Mouse (Mus musculus) lung, postnatal 25 days (tissue): Measurements from ENCODE around the gene Usp31.

Experiments used
- DNase-seq: peaks from one replicate; pipeline ENCODE4 v3.0.0; 2022; ENCODE audit warnings: low spot score

The Usp31 gene

DNA sequence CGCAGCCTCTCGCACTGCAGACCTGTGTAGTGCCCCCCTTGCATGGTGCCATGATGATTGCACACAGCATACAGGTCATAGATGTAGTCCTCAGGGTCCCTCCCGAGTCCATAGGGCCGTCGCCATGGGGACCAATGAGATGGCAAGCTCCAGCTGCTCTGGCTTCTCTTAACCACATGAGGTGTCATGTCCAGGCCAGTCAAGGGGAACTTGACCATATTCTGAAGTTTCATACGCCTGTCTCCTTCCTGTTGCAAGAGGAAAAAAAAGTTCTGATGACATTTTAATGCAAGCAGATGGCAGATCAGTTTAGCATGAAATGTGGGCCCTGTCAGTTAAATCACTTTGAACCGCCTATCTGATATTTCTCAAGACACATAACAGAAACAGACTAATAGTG lies 48.2 kb downstream of the Usp31 start:
- no peak for DNase-seq

DNA sequence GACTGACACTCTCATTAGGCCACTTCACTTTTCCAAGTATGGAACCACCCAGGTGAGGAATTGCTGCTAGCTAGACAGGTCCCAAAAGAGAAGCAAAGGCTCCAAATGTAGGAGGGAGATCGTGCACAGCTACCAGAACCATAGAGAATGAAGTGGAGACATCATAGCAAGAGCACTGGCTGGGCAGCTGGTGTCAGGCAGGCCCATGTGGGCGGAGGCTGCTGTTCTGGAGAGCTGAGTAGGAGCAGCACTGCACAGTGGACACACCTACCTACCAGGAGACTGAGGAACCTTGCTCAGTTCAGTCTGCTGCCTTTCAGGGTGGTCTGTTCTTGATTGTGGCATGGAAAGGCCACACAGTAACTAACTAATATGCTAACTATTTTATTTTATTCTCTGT lies 52.4 kb downstream of the Usp31 start:
- no peak for DNase-seq

DNA sequence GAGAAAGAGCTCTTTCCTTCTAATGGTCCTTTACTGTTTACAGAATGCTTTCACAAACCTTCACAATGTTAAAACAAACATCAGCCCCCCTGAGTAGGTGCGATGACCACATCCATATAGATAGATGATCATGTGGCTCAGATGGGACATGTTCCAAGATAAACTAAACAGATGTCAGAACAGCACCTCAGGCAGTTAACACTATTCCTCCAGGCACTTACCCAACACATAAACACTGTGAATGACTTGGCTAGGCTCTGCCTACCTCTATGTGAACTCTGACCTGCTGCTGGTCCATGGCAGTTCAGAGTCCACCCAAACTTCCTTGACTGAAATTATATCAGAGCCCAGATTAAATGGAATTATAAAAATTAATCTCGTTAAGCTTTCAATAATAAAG lies 54.4 kb downstream of the Usp31 start:
- no peak for DNase-seq

DNA sequence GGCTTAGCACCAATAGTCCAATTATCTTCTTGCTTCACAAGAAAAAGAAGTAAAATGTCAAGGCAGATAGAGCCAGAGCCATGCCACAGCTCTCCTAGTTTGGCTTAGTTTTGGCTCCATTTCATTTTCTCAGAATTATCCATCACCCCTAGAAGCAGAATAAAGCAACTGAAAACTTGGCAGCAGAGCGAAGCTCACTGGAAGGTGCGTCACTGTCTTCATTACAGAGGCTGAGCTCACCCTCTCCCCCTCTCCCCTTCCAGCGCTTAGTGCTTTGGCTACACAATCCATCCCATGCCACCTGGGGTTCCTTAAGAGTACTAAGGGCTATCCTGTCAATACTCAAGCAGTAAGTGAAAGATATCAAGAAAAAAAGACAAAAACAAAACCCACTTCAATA lies 56.3 kb downstream of the Usp31 start:
- no peak for DNase-seq

DNA sequence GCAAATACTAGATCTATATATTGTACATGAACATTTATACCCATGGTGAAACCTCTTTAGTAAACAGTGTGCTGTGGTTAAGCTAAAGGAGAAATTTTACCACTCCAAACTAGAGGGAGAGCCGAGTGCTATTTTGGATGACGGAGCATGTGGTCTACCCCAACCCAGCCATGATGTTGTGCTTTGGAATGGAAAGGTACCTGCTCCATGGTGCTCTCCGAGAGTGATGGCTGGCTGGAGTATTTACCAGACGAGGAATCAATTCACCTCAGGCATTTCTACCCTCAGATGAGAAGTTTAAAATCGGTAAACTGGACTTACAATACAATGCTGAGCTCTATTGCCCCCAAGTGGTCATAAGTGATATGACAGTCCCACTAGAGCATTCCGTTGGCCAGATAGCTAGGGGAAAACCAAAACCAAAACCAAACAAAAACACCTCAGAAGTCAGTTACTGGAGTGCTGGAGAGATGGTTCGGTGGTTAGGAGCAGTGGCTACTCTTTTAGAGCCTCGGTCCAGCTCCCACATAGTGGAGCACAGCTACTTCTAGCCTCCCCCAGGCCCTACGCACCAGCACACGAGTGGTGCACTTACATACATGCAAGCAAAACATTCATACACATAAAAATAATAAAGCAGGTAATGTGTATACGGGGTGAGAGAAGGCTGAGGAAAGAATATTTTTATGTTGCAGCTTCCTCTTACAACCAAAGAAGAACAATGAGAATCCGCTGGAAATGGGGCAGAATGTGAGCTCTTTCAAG lies 65.9 kb downstream of the Usp31 start:
- DNase-seq = peak; percentile 59

DNA sequence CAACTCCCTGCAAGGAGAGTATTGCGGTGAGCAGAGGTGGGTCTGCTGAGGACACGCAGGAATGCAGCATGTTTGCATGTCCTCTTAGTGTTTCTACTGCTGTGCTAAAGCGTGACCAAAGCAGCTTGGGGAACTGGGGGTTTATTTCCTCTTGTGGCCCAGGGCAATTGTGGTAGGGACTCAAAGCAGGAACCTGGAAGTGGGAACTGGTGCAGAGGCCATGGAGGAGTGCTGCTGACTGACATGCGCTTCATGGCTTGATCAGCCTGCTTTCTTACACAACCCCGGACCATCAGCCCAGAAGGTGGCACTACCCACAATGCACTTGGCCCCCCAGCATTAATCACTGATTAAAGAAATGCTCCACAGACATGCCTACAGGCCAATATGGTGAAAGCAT lies 70.3 kb downstream of the Usp31 start:
- peak; percentile 7 for DNase-seq

DNA sequence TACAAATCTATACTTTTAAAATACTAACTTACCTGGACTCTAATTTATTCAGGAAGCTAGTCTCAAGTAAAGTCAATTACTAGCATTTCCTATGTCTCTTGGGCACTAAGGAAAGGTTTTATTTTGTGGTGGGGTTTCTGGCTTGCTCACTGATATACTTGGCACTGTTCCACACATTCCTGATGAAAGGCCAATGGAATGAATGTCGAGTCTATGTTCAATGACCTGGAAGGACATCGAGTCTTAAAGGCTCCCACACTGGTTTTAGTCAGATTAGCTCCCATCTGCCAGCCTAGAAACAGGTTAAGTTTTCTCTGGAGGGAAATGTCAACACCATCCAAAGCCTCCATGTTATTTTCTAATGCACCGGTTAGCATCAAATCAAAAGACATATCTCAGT lies 72.8 kb downstream of the Usp31 start:
- no peak for DNase-seq

DNA sequence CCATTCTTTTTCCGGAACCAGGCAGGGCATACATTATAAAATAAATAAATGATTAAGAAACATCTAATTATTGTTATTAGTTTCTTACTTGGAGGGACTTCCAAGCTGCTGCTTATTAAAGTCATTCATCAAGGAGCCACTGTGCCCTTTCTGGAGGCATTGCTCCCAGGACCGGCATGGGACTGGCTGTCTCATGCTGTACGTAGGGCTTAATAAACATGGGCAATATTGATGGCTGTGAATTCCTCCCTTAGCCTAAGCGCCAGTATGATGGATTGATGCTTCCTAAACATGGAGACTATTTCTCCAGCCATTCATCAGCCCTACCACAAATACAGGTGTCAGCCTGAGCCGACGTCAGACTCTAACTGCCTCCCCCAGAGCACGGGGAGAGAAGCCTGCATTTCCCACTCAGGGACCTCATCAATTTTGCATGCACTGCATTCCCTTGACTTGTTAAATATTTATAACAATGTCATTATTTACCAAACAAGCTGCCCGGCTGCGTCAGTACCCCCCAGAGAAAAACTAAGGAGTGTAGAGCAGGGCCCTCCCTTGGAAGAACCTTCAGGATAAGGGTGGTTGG lies 84.1 kb downstream of the Usp31 start:
- no peak for DNase-seq

DNA sequence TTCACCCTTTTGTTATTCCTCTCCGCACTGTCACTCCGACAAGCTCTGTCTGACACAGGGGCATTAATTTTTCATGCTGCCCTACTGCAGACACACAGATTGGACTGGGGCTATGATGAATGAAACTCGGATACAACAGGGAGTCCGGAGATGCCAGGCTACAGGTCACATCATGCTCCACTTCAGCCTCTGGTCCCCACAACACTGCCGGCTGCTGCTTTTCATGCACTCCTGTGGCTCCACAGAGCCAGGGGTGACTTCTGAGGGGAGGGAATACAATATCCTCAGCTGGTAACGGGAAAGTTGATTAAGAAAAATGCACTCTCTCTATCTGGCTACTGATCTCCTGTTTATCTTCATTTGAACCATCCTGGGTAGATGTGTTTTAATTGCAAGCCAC lies 84.6 kb downstream of the Usp31 start:
- no peak for DNase-seq

DNA sequence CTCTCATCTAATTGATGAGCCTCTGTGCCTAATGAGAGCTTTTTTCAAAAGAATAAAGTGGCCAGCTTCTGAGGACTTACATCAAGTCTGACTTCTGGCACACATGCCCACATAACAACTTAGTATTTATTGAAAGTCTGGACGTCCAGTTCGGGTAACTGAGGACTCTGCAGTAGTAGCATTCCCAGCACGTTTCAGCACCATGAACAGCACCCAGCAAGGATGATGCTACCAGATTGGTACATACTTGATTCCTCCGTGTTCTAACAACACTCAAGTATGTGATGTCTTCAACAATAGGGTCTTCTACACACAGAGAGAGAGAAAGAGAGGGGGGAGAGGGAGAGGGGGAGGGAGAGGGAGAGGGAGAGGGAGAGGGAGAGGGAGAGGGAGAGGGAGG lies 105.4 kb downstream of the Usp31 start:
- no peak for DNase-seq

DNA sequence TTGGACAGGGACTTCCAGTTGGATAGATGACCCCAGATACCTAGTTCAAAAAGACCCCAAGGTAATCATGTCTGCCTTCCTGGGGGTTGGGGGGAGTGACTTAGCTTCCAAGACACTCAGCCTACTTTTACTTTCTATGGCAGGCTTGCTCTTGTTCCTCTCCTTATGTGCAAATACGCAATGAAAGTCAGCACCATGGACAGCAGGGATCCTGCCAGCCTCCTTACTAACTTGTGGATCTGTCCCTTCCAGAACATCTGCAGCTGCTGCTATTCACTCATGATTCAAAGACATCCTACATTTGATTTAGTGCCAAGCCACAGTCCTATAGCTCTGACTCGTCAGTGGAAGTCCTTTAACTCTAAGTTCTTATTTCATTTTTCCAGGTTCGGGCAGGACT lies 110.7 kb downstream of the Usp31 start:
- DNase-seq = no peak

DNA sequence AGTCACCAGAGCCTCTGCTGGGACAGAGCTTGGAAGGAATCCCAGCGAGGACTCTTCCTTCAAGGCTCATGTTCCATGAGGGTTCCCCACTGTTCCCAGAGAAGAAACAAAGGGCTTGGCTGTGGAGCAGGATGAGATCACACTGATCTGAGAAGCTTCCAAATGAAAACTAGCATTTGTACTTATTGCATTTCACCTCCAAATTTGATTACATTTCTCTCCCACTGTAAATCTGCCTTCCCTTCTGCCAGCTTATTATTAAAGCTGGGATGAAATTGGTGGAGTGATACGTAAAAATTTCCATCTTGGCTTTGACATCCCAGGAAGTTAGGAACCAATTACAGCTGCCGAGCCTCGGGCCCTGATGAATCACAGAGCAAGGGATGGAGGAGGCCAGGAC lies 111.6 kb downstream of the Usp31 start:
- no peak for DNase-seq

DNA sequence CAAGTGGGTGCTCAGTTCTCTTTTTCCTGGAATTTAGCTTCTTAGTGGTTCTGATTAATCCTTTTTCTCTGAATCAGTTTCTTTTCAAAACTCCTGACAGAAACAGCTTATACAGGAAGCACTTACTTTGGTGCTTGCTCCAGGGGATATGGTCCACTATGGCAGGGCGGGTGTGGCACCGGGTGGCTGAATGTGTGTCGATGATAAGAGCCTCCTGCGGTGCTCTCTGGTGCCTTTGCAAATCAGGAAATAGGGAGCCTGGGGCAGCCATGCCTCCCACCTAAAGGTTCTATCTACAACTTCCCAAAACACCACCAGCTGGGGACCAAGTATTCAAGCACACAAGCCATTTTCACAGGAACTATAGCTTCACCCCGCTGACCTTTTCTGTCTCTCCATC lies 112.0 kb downstream of the Usp31 start:
- DNase-seq = no peak

DNA sequence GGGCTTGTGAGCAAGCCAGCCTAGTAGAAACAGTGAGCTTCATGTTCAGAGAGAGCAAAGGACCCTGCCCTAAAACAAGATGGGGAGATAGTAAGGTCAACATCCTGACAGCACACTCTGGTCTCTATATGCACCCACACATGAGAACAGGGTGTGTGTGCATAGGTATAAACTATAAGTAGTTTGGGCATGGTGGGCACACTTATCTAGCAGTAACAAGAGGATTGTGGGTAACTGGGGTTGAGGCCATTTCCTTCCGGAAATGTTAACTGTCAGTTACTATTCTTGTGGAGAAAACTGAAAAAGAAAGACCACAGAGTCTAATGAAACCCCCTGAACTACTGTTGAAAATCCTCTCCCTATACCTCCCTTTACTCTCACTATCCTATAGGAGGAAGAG lies 112.4 kb downstream of the Usp31 start:
- no peak for DNase-seq
